Mouse (Mus musculus): ENCODE data around the gene Fat3.

DNA sequence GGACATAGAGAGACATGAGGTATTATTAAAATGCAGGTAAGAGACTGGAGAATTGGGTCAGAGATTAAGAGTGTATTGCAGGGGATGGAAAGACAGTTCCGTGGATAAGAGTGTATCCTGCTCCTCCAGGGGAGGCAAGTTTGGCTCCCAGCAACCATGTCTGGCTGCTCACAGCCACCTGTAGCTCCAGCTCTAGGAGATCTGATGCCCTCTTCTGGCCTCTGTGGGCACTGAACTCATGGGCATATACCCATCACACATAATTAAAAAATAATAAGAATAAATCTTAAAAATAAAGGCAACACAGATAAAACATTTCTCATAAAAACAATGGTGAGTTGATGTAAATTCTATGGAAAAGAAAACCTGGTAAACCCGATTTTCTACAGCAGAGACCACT is 525.1 kb downstream of the Fat3 start:
- TF ChIP-seq CTCF (IDR thresholded peaks at IDR 0.05; ENCODE audit: low read depth, low read length) (no peak), POLR2A (IDR thresholded peaks at IDR 0.05; ENCODE audit: borderline replicate concordance, low read depth, low read length) (no peak)

Measured in bone marrow macrophage, adult 2 months (primary cell).